Mouse (Mus musculus): ENCODE measurements around the gene Abhd15.

DNA sequence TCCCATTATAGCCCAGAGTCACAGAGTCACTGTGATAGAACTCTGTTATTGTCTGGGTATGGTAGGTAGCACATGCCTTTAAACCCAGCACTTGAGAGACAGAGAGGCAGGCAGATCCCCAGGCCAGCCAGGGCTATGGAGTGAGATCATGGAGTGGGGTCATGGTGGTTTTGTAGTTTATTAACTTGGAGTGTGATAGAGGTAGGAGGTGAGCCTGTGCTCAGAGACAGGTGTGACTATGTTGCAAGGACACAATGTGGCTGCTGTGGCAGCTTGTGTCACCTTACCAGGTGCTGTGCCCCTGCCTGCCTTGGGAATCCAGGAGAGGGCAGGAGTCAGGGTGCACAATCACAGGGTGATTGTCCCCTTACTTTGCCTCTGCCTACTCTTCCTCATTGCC, 19.4 kb upstream of the Abhd15 start:
- no peak for TF ChIP-seq GATA1 (IDR thresholded peaks at IDR 0.05; ENCODE audit: borderline replicate concordance, low read length)
- no peak for TF ChIP-seq FLI1 (IDR thresholded peaks at IDR 0.05; ENCODE audit: low read length)

All from megakaryocyte, embryonic 14.5 days (primary cell).